Mouse (Mus musculus) liver (tissue): Measurements from ENCODE around the gene Teddm1b.

Source experiments
- DNase-seq: peaks from one replicate; pipeline ENCODE4 v3.0.0-alpha.2; 2020; ENCODE audit warnings: mixed read lengths

Gene Teddm1b

DNA sequence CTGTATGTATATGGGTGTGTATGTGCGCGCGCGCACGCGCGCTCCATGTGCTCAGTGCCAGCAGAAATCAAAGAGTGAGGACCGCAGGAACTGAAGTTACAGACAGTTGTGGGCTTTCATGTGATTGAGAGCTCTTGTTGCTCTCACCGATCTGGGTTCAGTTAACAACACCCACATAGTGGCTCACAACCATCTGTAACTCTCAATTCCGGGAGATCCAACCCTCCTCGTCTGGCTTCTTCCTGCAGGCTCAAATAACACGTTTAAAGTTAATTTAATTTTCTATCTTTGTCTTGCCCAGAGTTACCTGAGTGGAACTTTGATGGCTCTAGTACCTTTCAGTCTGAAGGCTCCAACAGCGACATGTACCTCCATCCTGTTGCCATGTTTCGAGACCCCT is 30.1 kb downstream of the Teddm1b start:
- no peak for DNase-seq

DNA sequence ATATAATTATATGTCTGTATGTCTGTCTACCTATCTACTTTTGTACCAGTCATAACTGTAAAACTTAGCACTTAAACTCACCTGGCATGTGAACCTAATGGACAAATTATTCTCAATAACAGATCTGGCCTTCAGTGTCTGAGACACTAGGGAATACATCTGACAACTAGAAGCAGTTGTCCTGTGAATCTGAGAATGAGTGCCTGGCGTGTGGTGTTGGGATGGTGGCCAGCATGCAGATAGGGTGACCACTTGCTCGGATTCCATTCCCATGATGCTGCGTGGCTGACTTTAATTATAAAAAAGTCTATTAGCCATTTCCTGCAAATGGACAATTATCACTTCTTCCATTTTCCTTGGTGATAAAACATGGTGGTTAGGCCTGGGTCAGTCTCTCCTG is 31.7 kb downstream of the Teddm1b start:
- no peak for DNase-seq

DNA sequence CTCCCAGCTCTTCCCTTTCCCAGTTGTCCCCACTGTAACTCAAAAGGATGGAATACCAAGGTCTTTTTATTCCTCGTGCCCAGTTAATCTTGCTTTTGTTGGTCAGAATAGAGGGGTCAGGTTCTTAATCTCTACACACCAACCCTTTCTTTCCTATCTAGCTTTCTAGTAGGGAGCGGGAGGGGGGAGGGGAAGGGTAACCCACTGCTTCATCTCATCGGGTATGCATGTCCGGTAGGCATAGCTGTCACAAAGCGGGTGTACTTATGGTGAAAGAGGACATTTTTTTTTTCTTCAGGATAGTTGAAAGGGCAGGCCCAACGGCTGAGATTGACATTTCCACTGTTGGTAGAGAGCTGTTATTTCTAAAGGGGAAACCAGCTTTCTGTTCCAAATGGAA is 34.1 kb downstream of the Teddm1b start:
- no peak for DNase-seq

DNA sequence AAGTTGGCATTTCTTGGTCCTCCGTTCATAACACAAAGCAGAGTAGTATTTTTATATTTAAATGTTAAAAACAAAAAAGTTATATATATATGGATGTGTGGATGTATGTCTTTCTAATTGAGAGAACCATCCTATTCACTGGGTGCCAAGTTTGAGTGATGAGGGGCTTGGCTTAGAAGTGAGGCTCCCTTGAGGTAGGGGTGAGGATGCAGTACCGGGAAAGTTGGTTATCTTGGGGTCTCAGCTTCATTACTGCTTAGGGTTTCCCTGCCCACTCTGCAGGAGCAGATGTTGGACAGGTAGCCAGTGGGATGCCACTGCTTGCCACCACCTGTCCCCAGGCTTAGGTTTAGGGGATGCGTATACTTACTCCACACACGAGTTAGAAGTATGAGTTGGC is 34.6 kb downstream of the Teddm1b start:
- DNase-seq: no peak

DNA sequence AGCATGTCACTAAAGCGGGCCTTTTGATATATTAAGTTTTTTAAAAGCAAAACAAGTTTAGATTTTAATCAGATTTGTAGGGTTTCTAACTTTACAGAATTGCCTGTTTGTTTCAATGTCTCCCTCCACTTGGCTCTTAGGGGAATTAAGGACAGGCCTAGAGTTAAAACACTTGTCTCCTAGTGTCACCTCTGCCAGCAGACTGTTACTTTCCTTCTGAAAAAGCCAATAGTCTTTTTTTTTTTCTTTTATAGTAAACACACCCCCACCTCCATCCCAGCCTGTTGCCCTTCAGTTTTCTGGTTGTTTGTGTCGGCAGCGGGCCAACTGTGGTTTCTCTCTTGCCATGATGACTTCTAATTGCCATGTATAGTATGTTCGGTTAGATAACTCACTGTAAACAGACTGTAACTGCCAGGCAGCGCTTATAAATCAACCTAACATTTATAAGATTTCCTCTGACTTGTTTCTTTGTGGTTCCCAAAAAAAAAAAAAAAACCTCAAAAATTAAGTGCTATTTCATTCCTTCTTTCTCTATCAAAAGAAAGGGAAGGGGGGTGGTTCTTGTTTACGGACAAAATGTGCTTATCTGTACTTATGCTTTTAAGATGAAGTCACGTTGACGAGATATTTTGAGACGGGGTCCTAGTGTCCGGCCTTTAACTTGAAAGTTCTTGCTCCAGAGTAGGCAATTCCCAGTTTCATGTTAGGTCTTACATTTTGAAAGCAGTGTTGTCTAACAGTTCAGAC is 35.2 kb downstream of the Teddm1b start:
- DNase-seq: no peak

DNA sequence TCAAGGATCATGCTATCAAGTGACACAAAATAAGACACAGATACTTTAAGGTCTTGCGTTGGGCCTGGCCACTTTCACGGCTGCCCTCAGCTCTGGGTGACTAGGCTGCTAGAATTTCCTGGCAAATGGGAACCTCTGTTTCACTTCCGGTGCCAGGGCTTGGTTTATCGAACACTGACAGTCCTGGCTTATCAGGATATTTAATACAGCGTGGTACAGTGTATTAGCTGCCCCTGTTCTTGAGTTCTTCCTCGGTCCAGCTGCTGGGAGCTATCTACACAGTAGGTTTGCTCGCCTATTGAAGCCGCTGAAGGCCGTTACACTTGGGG is 35.8 kb downstream of the Teddm1b start:
- DNase-seq: no peak

DNA sequence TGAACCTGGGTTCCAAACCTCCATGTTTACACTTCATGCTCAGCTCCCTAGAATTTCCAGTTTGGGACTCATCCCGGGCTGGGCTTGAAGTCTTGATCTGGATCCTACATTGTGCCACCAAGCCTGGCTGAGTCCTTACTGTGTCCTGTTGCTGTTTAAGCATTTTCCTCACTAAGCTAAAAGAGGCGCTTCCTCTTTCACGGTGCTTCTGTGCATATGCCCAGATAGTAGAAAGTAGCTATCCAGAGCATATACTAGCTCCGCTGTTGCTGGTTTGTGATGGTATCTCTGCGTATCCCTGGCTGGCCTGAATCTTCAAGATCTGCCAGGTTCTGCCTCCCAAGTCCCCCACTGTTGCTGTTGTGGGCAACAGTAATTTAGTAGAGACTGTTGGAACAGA is 36.3 kb downstream of the Teddm1b start:
- DNase-seq: no peak

DNA sequence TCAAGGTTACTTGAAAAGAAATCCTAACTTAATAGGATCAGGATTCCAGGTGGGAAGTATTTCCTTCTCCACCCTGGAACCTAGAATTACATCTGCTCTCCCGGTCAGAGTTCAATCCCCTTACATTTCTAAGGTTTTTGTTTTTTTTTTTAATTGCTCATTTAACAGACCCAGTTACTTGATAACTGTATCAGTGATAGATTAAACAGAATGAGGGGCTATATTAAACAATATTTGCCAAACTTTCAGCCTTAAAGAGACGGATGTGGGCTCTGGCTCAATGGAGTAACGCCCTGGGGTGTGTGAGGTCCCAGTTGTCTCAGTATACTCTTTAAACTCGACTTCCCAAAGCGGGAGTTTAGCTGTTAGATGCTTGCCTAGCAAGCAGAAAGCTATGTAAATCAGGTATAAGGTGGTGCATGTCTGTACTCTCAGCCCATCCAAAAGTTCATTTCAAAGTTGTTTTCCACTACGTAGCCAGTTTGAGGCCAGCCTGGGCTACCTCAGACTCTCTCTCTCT is 37.2 kb downstream of the Teddm1b start:
- no peak for DNase-seq

DNA sequence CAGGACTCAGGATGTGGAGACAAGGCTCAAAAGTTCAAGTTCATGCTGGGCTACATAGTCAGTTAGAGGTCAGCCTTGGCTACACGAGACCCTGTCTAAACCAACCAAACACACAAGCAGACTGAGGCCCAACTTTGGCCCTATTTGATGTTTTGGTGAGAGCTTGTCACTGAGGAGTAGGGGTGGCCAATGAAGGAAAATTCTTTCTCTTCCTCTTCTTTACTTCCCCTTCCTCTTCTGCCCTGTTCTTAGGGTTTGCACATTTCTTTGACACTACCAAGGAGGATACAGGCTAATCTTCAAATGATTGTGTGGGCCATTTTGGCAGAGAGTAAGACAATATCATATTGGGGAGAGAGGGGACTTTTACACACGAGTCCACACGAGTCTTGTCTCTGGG is 39.7 kb downstream of the Teddm1b start:
- no peak for DNase-seq

DNA sequence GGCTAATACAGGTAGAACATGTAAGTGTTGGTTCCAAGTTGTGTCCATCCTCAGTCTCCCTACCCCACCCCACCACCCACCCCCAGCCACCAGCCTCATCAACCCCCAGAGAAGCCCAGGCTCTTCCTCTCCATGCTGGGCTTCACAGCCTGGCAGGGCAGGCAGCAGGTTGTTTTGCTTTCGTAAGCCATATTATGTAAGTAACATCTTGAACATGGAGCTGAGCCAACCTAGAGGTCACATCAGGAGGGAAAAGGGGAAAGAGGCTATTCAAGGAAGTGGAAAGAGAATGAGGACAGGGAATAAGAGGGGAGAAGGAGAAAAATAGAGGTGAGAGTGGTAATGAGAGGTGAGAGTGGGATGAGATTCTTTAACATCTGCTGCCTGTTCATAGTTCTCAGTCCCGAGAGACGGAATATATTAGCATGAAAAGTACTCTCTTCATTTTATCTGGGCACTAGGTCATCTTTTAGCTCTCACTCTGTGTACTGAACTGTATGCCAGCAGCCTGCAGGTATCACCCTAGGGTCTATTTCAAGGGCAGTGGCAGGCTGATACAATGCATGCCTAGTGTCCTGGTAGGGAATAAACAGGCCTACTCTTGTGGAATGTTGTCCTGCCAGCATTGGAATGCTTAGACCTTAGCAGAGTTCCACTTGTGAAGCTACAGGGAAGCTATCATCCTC is 44.5 kb downstream of the Teddm1b start:
- DNase-seq: no peak

DNA sequence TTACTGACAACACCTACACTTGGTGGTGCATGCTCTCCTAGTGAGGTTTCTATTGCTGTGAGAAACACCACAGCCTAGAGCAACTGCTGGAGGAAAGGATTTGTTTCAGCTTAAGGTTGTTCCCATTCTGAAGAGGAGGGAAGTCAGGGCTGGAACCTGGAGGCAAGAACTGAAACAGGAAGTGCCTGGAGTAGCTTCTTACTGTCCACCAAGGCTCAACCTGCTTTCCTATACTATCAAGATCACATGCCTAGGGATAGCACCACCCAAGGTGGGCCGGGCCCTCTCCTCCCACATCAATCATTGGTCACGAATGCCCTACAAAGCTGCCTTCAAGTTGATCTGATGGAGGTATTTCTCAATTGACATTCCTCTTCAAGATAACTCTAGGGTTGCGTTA is 47.5 kb downstream of the Teddm1b start:
- DNase-seq: no peak

DNA sequence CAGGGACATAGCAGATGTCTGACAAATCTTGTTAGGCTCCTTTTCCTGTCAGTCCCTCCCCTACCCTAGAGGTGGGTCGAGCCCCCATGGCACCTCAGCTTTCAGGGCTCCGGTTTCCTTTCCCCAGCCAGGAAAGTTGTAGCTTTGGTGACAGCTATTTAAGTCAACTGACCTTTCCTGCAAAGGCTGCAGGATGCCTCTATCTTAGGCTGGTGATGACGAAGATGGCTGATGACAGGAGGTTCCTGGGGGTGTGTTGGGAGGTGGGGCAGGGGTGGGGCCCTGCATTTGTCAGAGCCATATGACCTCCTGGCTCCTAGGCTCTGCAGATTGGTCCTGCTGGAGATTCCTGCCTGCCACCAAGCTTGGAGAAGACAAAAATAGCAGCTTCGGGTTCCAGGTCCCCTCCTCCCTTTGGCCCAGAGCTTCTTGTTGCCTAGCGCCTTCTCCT is 48.5 kb downstream of the Teddm1b start:
- DNase-seq: no peak

DNA sequence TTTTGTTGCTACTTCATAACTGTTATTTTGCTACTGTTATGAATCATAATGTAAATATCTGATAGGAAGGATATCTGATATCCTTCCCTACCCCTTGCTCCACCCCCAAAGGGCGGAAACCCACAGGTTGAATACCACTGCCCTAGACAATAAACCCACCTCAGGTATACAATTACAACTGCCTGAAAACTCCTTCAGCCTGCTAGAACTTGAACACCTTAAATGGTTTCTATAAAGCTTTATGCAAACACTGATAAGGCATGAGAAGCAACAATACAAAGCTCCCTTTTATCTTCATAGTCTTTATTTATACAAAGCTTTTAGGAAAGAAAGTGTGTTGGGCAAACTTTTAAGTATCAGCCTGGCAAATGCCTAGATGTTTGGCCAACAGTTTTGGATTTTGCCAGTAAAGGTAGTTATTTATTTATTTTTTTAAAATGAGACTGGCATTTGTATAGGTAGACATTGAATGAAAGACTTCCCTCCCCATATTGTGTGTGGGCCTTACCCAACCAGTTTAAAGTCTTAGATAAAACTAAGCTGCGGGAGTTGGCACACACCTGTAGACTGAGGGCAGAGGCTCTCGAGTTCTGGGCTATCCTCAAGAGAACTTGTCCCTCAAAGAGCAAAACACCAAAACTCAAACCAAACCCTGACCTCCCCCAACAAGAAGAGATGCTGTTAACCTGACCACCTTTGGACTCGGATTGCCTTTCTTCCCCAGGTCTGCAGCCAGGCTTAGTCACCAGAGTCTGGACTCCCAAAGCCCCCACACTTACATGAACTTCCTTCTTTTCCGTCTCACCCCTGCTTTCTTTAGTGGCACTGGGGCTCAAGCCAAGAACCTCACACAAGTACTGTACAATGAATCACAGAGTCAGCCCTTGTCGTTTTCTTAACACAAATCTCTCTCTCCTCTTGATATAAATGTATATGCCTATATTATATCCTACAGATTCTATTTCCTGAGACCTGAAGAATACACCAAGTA is 50.5 kb downstream of the Teddm1b start:
- DNase-seq: no peak
